Mouse (Mus musculus): ENCODE data around the gene Ncapd2.

DNA sequence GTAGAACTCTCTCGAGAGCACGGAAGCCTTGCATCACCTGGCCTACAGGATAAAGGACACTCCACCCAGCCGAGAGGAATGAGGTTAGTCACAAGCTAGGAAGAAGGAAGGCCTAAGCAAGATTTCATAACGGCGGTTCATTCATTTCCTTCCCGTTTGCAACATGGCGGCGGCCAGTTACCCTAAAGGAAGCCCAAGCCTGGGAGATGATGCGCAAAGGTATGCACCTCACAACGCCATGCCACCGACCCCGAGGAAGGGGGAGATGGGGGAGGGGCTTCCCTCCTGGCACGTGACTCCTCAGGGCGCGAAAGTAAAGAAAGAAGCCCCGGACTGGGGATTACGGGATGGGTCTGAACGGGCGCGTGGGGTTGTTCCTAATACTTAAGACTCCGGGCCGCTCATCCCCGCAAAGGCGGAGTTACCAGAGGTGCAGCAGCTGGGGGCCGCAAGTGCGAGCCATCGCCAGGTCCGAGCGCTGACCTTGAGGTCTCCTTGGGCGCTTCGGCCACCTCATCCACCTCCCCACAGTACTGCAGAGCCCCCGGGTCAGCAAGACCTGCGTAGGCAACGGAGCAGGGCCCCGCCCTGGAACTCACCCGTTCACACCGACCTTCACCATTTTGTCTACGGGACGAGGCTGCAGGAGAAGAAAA lies 26.7 kb downstream of the Ncapd2 start:
- TF ChIP-seq CTCF (IDR thresholded peaks at IDR 0.05) (no peak), EP300 (IDR thresholded peaks at IDR 0.05) (peak; percentile 54; the same call in 1 of the 2 replicates)
